29 mouse cellular contexts compared by ENCODE assay signal in genomic region chr7:95789424-95789823, GRCm38 (mm10).
A peak's percentile ranks its signal among the peaks of the same experiment; 100 is the strongest.
DNase-seq lines count a peak whose midpoint lies in the region; ATAC-seq and TF ChIP-seq lines count a peak whose summit lies in the region.
"Had no signal": no experiment of that assay in that cellular context is flagged by ENCODE, and none has a peak within 500 bp of the region (broad histone marks: within the 10 kb centered on the region; RNA-seq: fewer than 3 reads in every experiment).

No protein-coding gene starts in this region.

- no peak overlapping the region for H3K4me3 ChIP-seq in kidney, adult 2 months (ENCODE audit: insufficient read depth, low read depth, low read length)
- H3K4me3 ChIP-seq in kidney, embryonic 15.5 days (replicated peaks): no peak overlapping the region
- H3K4me3 ChIP-seq: forebrain, embryonic 10.5 days; forebrain, embryonic 13.5 days; gastrocnemius, adult 2 months; heart, embryonic 12.5 days; heart, embryonic 15.5 days; hindbrain, embryonic 10.5 days had no signal

- H3K36me3 ChIP-seq in kidney, adult 2 months (ENCODE audit: control insufficient read depth, insufficient read depth, low read length): no peaks in the 10 kb centered on the region
- H3K36me3 ChIP-seq in kidney, embryonic 15.5 days: no peaks in the 10 kb centered on the region
- H3K36me3 ChIP-seq: forebrain, embryonic 10.5 days; G1E; heart, embryonic 12.5 days; heart, embryonic 15.5 days; hindbrain, embryonic 10.5 days had no signal

- H3K27me3 ChIP-seq in kidney, adult 2 months (replicated peaks; ENCODE audit: control insufficient read depth, insufficient read depth, low read length): no peaks in the 10 kb centered on the region
- H3K27me3 ChIP-seq in kidney, embryonic 15.5 days: no peaks in the 10 kb centered on the region
- H3K27me3 ChIP-seq: CH12.LX; forebrain, embryonic 13.5 days; heart, embryonic 12.5 days; heart, embryonic 15.5 days; Patski had no signal

- no peak overlapping the region for H3K4me2 ChIP-seq in kidney, embryonic 15.5 days
- H3K4me2 ChIP-seq: forebrain, embryonic 13.5 days; heart, embryonic 12.5 days; heart, embryonic 15.5 days; hindbrain, embryonic 14.5 days had no signal

- 44% methylated on average over 5 of the region's 5 CpGs for WGBS in kidney, adult 2 months
- WGBS in kidney, embryonic 15.5 days: 31% methylated on average over 5 of the region's 5 CpGs

- H3K4me1 ChIP-seq in kidney, adult 2 months (ENCODE audit: control insufficient read depth, insufficient read depth, low read length): no peaks in the 10 kb centered on the region; the same call in 1 of the 2 replicates
- peaks cover 7% of the 10 kb centered on the region for H3K4me1 ChIP-seq in kidney, embryonic 15.5 days
- H3K4me1 ChIP-seq: forebrain, embryonic 13.5 days; hindbrain, embryonic 10.5 days had no signal

- H3K9ac ChIP-seq in kidney, embryonic 15.5 days: no peak overlapping the region
- H3K9ac ChIP-seq: forebrain, embryonic 13.5 days; heart, embryonic 12.5 days; heart, embryonic 15.5 days; hindbrain, embryonic 14.5 days had no signal

- peak overlapping the region; percentile 6; the same call in 1 of the 2 replicates for H3K27ac ChIP-seq in kidney, adult 2 months (ENCODE audit: insufficient read depth, low read depth, low read length)
- peak overlapping the region; percentile 29; the same call in 1 of the 2 replicates for H3K27ac ChIP-seq in kidney, embryonic 15.5 days
- H3K27ac ChIP-seq: forebrain, embryonic 10.5 days; forebrain, embryonic 13.5 days; gastrocnemius, adult 2 months; heart, embryonic 15.5 days; hindbrain, embryonic 10.5 days; hindbrain, embryonic 14.5 days; hindbrain, postnatal 0 days had no signal

- TF ChIP-seq POLR2A in kidney, adult 2 months (IDR thresholded peaks at IDR 0.05; ENCODE audit: low read depth, low read length): no peak

- peak; percentile 42 for DNase-seq in kidney, adult 2 months
- no peak for DNase-seq in kidney, adult 18-20 months
- peak; percentile 6 for DNase-seq in kidney, postnatal 10 days
- no peak for DNase-seq in cerebellum, postnatal 14 days
- DNase-seq in gastrocnemius, postnatal 14 days: no peak
- DNase-seq in lung, postnatal 4 days: no peak
- DNase-seq: adrenal gland, adult 8-10 months; adrenal gland, postnatal 25 days; B cell, adult 2 months; cerebellum, adult 11-12 months; cerebellum, adult 8-10 months; cerebellum, postnatal 10 days; gastrocnemius, adult 2 months; gastrocnemius, postnatal 25 days; heart, adult 18-20 months; heart, postnatal 10 days; heart, postnatal 36 days had no signal

- no peaks in the 10 kb centered on the region for H3K9me3 ChIP-seq in kidney, embryonic 15.5 days (replicated peaks)
- H3K9me3 ChIP-seq: forebrain, embryonic 10.5 days; forebrain, embryonic 13.5 days; heart, embryonic 12.5 days; heart, embryonic 15.5 days; hindbrain, embryonic 10.5 days had no signal

- no peak for TF ChIP-seq CTCF in kidney, adult 2 months (conservative IDR thresholded peaks at IDR 0.05; ENCODE audit: insufficient read depth, insufficient read length, low read depth, low read length)

- no peak for ATAC-seq in kidney, embryonic 15.5 days (replicated peaks; ENCODE audit: low FRiP score)
- ATAC-seq: forebrain, embryonic 13.5 days; forebrain, embryonic 16.5 days; hindbrain, postnatal 0 days; Patski had no signal

- intact Hi-C loops in gastrocnemius, postnatal 14 days (cut with DNase I; ENCODE audit: low total_unique reads): no loop called here

Comparison
In these comparisons a context has a peak if more than half of its experiments do, and no peak if none do; other contexts are left out.
1. DNase-seq: peak in kidney, adult 2 months (single experiment) and kidney, postnatal 10 days (single experiment); none in kidney, adult 18-20 months (single experiment), cerebellum, postnatal 14 days (0 of 2), gastrocnemius, postnatal 14 days (single experiment) and lung, postnatal 4 days (0 of 2).